Mouse (Mus musculus): ENCODE data around the gene Dhrs13. TPM values are rescaled to one million over a fixed set of nuclear protein-coding genes. Genes with fewer than 3 reads are reported as not detected.

Dhrs13 gene
- polyA plus RNA-seq, 1 experiment = 3.9 TPM

DNA sequence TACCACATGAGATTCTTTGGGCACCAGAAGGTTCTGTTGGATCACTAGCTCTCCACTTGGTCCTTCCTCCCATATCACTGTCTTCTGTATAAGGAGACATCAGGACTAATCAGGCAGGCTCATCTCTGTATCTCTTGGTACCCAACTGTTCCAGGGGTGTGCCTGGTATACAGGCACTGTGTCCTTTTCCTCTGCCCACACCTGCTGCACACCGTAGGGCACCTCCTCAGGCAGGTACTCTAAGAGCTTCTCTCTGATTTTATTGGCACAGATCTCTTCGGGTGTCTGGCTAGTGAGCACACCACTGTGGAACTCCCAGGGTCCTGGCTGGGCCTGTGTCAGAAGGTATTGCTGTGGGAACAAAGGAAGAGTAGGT is 42.2 kb downstream of the Dhrs13 start:
- H3K4me3 ChIP-seq (ENCODE audit: low read depth, low read length) = no peak overlapping the region
- H3K4me1 ChIP-seq (ENCODE audit: control insufficient read depth, insufficient read depth, insufficient read length, low read length) = no peaks in the 10 kb centered on the region
- H3K27me3 ChIP-seq (ENCODE audit: control insufficient read depth, insufficient read depth, low read length) = no peaks in the 10 kb centered on the region
- WGBS = 90% methylated on average over 2 of the region's 2 CpGs
- TF ChIP-seq POLR2A (IDR thresholded peaks at IDR 0.05; ENCODE audit: low read depth, low read length) (no peak), CTCF (IDR thresholded peaks at IDR 0.05; ENCODE audit: extremely low read depth, insufficient read length, insufficient replicate concordance, low read depth, low read length) (no peak)
- no peak overlapping the region for H3K27ac ChIP-seq (ENCODE audit: insufficient read depth, low read depth, low read length)
- H3K36me3 ChIP-seq (ENCODE audit: control insufficient read depth, insufficient read depth, low read length) = peaks cover 27% of the 10 kb centered on the region

GRCm38 (mm10) chr11:78074666-78075065 is 42.6 kb downstream of the Dhrs13 start:
- H3K36me3 ChIP-seq (ENCODE audit: control insufficient read depth, insufficient read depth, low read length) = peaks cover 27% of the 10 kb centered on the region
- 92% methylated on average over 4 of the region's 4 CpGs for WGBS
- no peak overlapping the region for H3K27ac ChIP-seq (ENCODE audit: insufficient read depth, low read depth, low read length)

GRCm38 (mm10) chr11:78079961-78080921 is 48.2 kb downstream of the Dhrs13 start, which contains the start of gene Eral1:
Eral1 (minus strand) TSS chr11:78080383.
- H3K4me1 ChIP-seq (ENCODE audit: control insufficient read depth, insufficient read depth, insufficient read length, low read length) = no peaks in the 10 kb centered on the region
- TF ChIP-seq POLR2A (IDR thresholded peaks at IDR 0.05; ENCODE audit: low read depth, low read length) (peak; percentile 56; the same call in 1 of the 2 replicates), CTCF (IDR thresholded peaks at IDR 0.05; ENCODE audit: extremely low read depth, insufficient read length, insufficient replicate concordance, low read depth, low read length) (no peak)
- H3K27ac ChIP-seq (ENCODE audit: insufficient read depth, low read depth, low read length) = no peak within 1 kb of the TSS
- WGBS = 1% methylated on average over 42 of the region's 42 CpGs
- peaks cover 10% of the 10 kb centered on the region for H3K36me3 ChIP-seq (ENCODE audit: control insufficient read depth, insufficient read depth, low read length)
- H3K4me3 ChIP-seq (ENCODE audit: low read depth, low read length) = peak within 1 kb of the TSS; percentile 82
- H3K27me3 ChIP-seq (ENCODE audit: control insufficient read depth, insufficient read depth, low read length) = no peaks in the 10 kb centered on the region

More at GRCm38 (mm10) chr11:78074666-78075065, 42.6 kb downstream of the Dhrs13 start:
- no peak for TF ChIP-seq CTCF (IDR thresholded peaks at IDR 0.05; ENCODE audit: extremely low read depth, insufficient read length, insufficient replicate concordance, low read depth, low read length)
- H3K27me3 ChIP-seq (ENCODE audit: control insufficient read depth, insufficient read depth, low read length) = no peaks in the 10 kb centered on the region
- H3K4me3 ChIP-seq (ENCODE audit: low read depth, low read length) = no peak overlapping the region
- H3K4me1 ChIP-seq (ENCODE audit: control insufficient read depth, insufficient read depth, insufficient read length, low read length) = no peaks in the 10 kb centered on the region

- TF ChIP-seq CTCF (IDR thresholded peaks at IDR 0.05; ENCODE audit: extremely low read depth, insufficient read length, insufficient replicate concordance, low read depth, low read length) (no peak), POLR2A (IDR thresholded peaks at IDR 0.05; ENCODE audit: low read depth, low read length) (no peak)
- H3K4me1 ChIP-seq (ENCODE audit: control insufficient read depth, insufficient read depth, insufficient read length, low read length) = no peaks in the 10 kb centered on the region
- H3K36me3 ChIP-seq (ENCODE audit: control insufficient read depth, insufficient read depth, low read length) = no peaks in the 10 kb centered on the region
- WGBS = 20% methylated on average over 1 of the region's 1 CpGs
- no peak overlapping the region for H3K27ac ChIP-seq (ENCODE audit: insufficient read depth, low read depth, low read length)
- no peak overlapping the region for H3K4me3 ChIP-seq (ENCODE audit: low read depth, low read length)
- no peaks in the 10 kb centered on the region for H3K27me3 ChIP-seq (ENCODE audit: control insufficient read depth, insufficient read depth, low read length)
Measured at GRCm38 (mm10) chr11:78083595-78083994, 51.5 kb downstream of the Dhrs13 start.

- H3K27me3 ChIP-seq (ENCODE audit: control insufficient read depth, insufficient read depth, low read length) = no peaks in the 10 kb centered on the region
- H3K27ac ChIP-seq (ENCODE audit: insufficient read depth, low read depth, low read length) = no peak overlapping the region
- no peak overlapping the region for H3K4me3 ChIP-seq (ENCODE audit: low read depth, low read length)
- H3K4me1 ChIP-seq (ENCODE audit: control insufficient read depth, insufficient read depth, insufficient read length, low read length) = no peaks in the 10 kb centered on the region
- TF ChIP-seq POLR2A (IDR thresholded peaks at IDR 0.05; ENCODE audit: low read depth, low read length) (no peak), CTCF (IDR thresholded peaks at IDR 0.05; ENCODE audit: extremely low read depth, insufficient read length, insufficient replicate concordance, low read depth, low read length) (no peak)
- no peaks in the 10 kb centered on the region for H3K36me3 ChIP-seq (ENCODE audit: control insufficient read depth, insufficient read depth, low read length)
- WGBS = 61% methylated on average over 4 of the region's 4 CpGs
Measured at GRCm38 (mm10) chr11:78086925-78087479, 54.9 kb downstream of the Dhrs13 start.

Other genes starting within 250 kb of the Dhrs13 start
- not detected in 2 replicates for gene Gm10277, start 244.5 kb upstream of the Dhrs13 start, polyA plus RNA-seq (2012; rRNA removed)
- 7.3 and 13.8 TPM in 2 replicates for gene Pipox, start 138.2 kb upstream of the Dhrs13 start, polyA plus RNA-seq (2012; rRNA removed)
- 0.41 and 0.46 TPM in 2 replicates for gene Sez6, start 101.5 kb upstream of the Dhrs13 start, polyA plus RNA-seq (2012; rRNA removed)
- 21.7 and 33.0 TPM in 2 replicates for gene Phf12, start 49.5 kb upstream of the Dhrs13 start, polyA plus RNA-seq (2012; rRNA removed)
- 16.2 and 19.7 TPM in 2 replicates for gene Flot2, start 5.7 kb downstream of the Dhrs13 start, polyA plus RNA-seq (2012; rRNA removed)
- 12.2 and 17.3 TPM in 2 replicates for gene Eral1, start 48.1 kb downstream of the Dhrs13 start, polyA plus RNA-seq (2012; rRNA removed)
- 13.1 and 29.2 TPM in 2 replicates for gene Fam222b, start 62.4 kb downstream of the Dhrs13 start, polyA plus RNA-seq (2012; rRNA removed)
- 50.3 and 99.5 TPM in 2 replicates for gene Traf4, start 133.3 kb downstream of the Dhrs13 start, polyA plus RNA-seq (2012; rRNA removed)
- 5.0 and 6.6 TPM in 2 replicates for gene Nek8, start 144.4 kb downstream of the Dhrs13 start, polyA plus RNA-seq (2012; rRNA removed)
- gene Tlcd1, start 144.4 kb downstream of the Dhrs13 start, polyA plus RNA-seq (2012; rRNA removed) = 15.0 and 15.3 TPM in 2 replicates
- 31.9 and 66.4 TPM in 2 replicates for gene Rpl23a, start 151.3 kb downstream of the Dhrs13 start, polyA plus RNA-seq (2012; rRNA removed)
- gene Rab34, start 156.2 kb downstream of the Dhrs13 start, polyA plus RNA-seq (2012; rRNA removed) = 12.2 and 13.0 TPM in 2 replicates
- 0.11 TPM in 1 of 2 replicates, not detected in the other for gene Proca1, start 161.1 kb downstream of the Dhrs13 start, polyA plus RNA-seq (2012; rRNA removed)
- 91.3 and 125 TPM in 2 replicates for gene Sdf2, start 213.5 kb downstream of the Dhrs13 start, polyA plus RNA-seq (2012; rRNA removed)
- 19.2 and 28.5 TPM in 2 replicates for gene Supt6, start 213.7 kb downstream of the Dhrs13 start, polyA plus RNA-seq (2012; rRNA removed)
- 38.2 and 51.7 TPM in 2 replicates for gene 2610507B11Rik, start 229.5 kb downstream of the Dhrs13 start, polyA plus RNA-seq (2012; rRNA removed)

Measured in small intestine, adult 2 months (tissue).